Mouse (Mus musculus): ENCODE results near the gene Flrt3.

Flrt3 gene

GRCm38 (mm10) chr2:140670963-140671702 lies at the start of gene Flrt3:
TSS of gene Flrt3 (minus strand) at chr2:140671469.
- TF ChIP-seq GATA4 (IDR thresholded peaks at IDR 0.05; ENCODE audit: insufficient replicate concordance, low read length) = no peak

- TF ChIP-seq GATA4 (IDR thresholded peaks at IDR 0.05; ENCODE audit: insufficient replicate concordance, low read length) = no peak
These were observed 46.1 kb upstream of the Flrt3 start for GRCm38 (mm10) chr2:140717407-140717806.

DNA sequence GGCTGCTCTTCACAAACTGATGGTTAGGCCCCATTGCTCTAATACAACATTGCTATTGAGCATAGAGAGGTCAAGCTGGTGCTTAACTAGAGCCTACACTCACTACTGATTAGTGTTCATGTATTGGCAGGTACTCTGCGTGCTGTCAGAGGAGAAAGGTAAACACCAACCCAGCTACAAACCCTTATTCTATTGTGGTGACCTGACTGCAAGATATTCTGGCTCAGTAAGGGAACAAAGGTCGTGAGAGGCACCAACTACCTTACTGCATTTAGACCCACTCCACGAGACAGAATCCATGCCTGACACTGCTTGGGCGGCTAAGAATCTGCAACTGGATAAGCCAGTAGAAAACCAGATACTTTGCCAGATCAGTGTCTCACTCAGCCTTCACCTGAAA lies 44.6 kb upstream of the Flrt3 start:
- no peak for TF ChIP-seq GATA4 (IDR thresholded peaks at IDR 0.05; ENCODE audit: insufficient replicate concordance, low read length)

GRCm38 (mm10) chr2:140707550-140707949 lies 36.3 kb upstream of the Flrt3 start:
- TF ChIP-seq GATA4 (IDR thresholded peaks at IDR 0.05; ENCODE audit: insufficient replicate concordance, low read length) = no peak

GRCm38 (mm10) chr2:140705278-140705677 lies 34.0 kb upstream of the Flrt3 start:
- TF ChIP-seq GATA4 (IDR thresholded peaks at IDR 0.05; ENCODE audit: insufficient replicate concordance, low read length) = no peak

DNA sequence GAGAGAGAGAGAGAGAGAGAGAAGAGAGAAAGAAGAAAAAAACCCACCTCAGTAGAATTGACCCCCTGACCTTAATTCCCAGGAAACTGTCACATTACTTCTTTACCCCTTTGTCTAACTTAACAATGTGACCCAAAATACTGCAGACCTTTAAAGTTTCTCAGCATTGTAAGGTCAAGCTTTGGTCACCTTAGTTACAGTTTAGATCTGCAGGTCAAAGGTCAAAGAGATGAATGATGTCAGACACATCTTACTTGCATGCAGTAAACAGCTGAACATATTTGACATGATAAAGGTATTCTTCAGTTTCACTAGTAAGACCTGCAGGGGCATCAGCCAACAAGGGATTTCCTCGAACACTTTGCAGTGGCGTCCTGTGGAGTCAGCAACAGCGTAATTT lies 32.9 kb upstream of the Flrt3 start:
- no peak for TF ChIP-seq GATA4 (IDR thresholded peaks at IDR 0.05; ENCODE audit: insufficient replicate concordance, low read length)

DNA sequence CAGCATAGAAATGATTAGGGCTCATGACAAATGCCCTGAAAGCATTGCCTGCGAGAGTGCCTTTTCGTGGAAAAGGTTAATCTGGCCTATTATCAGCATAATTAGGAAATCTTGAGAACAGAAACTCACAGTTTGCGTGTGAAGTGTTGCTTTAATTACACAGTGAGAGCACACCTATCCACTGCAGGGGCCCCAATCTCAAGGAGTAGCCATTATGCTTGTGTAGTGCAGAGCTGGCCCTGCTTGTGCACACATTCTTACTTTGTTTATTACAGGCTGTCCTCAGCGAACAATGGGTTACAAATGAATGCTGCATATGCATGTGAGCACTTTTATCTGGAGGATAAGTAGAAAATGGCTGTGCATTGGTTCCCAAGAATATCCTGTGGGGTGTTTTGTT lies 32.1 kb upstream of the Flrt3 start:
- no peak for TF ChIP-seq GATA4 (IDR thresholded peaks at IDR 0.05; ENCODE audit: insufficient replicate concordance, low read length)

DNA sequence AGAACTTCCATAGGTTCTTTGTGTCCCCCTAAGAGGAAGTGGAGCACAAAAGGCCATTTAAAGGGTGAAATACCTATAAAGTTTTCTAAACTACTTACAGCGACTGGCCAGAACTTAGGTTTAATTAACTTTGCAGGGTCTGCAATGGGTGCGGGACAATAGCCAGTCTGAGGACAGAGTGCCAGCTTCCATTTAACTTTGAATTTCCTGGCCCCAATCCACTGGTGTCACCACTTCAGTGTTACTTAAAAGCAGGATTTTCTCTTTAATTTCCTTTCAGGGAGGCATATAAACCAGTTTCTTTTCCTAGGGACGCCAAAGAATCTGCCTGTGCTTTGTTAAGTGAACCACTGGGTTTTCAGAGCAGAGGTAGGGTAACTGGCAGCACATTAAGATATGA lies 27.3 kb upstream of the Flrt3 start:
- TF ChIP-seq GATA4 (IDR thresholded peaks at IDR 0.05; ENCODE audit: insufficient replicate concordance, low read length) = no peak

GRCm38 (mm10) chr2:140693845-140694244 lies 22.6 kb upstream of the Flrt3 start:
- no peak for TF ChIP-seq GATA4 (IDR thresholded peaks at IDR 0.05; ENCODE audit: insufficient replicate concordance, low read length)

DNA sequence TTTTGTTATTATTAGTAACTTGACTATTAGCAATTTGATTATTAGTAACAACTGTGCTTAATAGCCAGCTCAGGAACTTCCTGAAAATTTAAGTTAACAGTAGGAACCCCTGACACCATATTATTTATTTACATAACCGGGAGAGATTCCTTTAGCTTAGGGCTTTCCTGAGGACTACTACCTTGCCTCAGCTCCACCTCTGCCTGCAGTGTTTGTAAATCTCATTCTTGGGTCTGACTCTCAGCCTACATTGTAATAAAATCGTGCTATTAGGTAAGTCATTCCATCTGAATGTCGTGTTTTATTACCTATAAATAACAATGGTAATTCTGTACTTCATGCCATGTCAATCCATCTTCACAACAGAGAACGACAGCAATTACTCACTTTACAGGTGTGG lies 21.2 kb upstream of the Flrt3 start:
- no peak for TF ChIP-seq GATA4 (IDR thresholded peaks at IDR 0.05; ENCODE audit: insufficient replicate concordance, low read length)

- no peak for TF ChIP-seq GATA4 (IDR thresholded peaks at IDR 0.05; ENCODE audit: insufficient replicate concordance, low read length)
These were observed 20.1 kb upstream of the Flrt3 start for GRCm38 (mm10) chr2:140691403-140691802.

- no peak for TF ChIP-seq GATA4 (IDR thresholded peaks at IDR 0.05; ENCODE audit: insufficient replicate concordance, low read length)
These were observed 19.6 kb upstream of the Flrt3 start for GRCm38 (mm10) chr2:140690906-140691305.

DNA sequence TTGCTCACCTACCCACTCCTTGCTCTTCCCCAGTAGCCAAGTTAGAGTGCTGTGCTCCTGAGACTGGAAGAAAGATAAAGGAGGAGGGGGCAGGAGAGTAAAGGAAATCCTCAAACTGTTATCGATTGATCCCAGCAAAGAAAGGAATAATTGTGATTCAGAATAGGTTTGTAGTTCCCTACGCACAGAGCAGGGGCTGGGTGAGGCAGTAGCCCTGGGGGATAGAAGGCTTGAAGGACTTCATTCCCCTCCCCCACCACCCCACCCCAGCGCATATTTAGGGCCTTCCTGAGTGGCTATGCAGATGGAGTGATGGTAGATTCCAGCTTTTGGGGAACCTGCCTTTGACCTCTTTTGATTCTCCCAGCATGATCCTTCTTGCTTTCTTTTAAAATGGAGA lies 5.5 kb upstream of the Flrt3 start:
- no peak for TF ChIP-seq GATA4 (IDR thresholded peaks at IDR 0.05; ENCODE audit: insufficient replicate concordance, low read length)

DNA sequence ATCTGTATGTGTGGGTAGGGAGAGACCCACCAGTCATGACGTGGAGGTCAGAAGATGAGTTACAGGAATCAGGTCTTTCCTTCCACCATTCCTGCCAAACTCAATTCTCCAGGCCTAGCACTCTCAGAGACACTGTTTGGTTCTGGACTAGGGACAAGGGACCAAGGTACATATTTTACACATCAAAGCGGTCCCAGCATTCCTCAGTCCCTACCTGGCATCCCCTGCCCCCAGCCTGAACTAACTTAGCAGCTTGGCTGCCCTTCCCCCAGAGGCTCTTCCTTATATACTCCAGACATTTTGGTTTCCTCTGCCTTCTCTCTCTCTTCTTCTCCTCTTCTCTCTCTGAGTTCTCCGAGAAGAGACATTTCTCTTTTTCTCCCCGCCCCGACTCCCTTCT lies 2.2 kb upstream of the Flrt3 start:
- TF ChIP-seq GATA4 (IDR thresholded peaks at IDR 0.05; ENCODE audit: insufficient replicate concordance, low read length) = no peak

GRCm38 (mm10) chr2:140670457-140670856 lies 812 bp downstream of the Flrt3 start:
- no peak for TF ChIP-seq GATA4 (IDR thresholded peaks at IDR 0.05; ENCODE audit: insufficient replicate concordance, low read length)

GRCm38 (mm10) chr2:140669786-140670185 lies 1.5 kb downstream of the Flrt3 start:
- no peak for TF ChIP-seq GATA4 (IDR thresholded peaks at IDR 0.05; ENCODE audit: insufficient replicate concordance, low read length)

DNA sequence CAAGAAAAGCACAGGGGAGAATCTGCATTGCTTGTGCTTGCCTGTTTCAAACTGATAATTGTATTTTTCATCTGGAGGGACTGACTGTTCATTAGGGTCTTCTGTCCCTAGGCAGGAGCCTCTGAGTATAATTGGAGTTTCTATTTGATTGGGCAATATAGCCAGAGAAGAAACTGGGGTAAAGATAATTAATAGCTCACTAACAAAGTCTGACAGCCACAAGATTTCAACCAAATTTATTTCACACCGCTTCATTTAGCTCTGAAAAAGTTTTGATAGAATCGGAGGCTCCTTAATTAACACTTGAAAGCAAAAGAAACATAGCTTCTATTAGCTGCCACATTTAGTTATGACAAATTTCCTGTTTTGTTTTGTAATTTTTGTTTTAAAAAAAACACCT lies 2.2 kb downstream of the Flrt3 start:
- no peak for TF ChIP-seq GATA4 (IDR thresholded peaks at IDR 0.05; ENCODE audit: insufficient replicate concordance, low read length)

All from liver, adult (tissue).